Mouse (Mus musculus): Measurements from ENCODE around the gene Mpz. TPM values are rescaled to one million over a fixed set of nuclear protein-coding genes. Genes with fewer than 3 reads are reported as not detected.
"Not testable (repeated sequence)": the region's sequence is repeated elsewhere in the genome, so short reads cannot be mapped to it uniquely, and the experiment has no call there.

Mpz gene
- polyA plus RNA-seq, 1 experiment from 2014 or later, result 0.57 TPM

DNA sequence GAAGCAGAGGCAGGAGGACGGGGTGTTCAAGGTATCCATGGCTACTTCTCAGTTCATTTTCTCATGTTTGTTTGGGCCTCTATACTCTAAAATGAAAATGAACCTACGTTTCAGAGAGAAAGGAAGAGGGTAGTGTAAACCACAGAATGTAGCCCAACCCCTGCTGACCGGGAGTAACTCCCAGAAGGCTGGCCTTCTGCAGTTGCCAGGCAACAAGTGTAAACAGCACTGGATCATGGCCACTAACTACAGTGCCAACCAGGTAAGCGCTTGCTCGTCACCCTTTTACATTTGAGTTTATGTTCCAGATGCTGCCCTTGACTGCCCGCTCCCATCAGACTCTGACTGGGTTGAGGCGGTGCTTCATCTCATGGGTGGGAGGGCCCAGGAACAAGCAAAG is 27.6 kb upstream of the Mpz start:
- peaks cover 4% of the 10 kb centered on the region; the same call in 1 of the 2 replicates for H3K36me3 ChIP-seq (ENCODE audit: insufficient read depth, low read length)
- peak; percentile 67; the same call in 1 of the 2 replicates for ATAC-seq (ENCODE audit: low FRiP score, low TSS enrichment)
- H3K9ac ChIP-seq (replicated peaks; ENCODE audit: low read length), result no peak overlapping the region
- no peaks in the 10 kb centered on the region for H3K4me1 ChIP-seq (ENCODE audit: insufficient read depth, low read length)
- no peak overlapping the region for H3K4me3 ChIP-seq (ENCODE audit: low read length)
- H3K4me2 ChIP-seq (replicated peaks; ENCODE audit: low read depth, low read length), result no peak overlapping the region
- no peaks in the 10 kb centered on the region for H3K27me3 ChIP-seq (ENCODE audit: insufficient read depth, low read length)
- no peak overlapping the region for H3K27ac ChIP-seq (ENCODE audit: low read length)
- no peaks in the 10 kb centered on the region for H3K9me3 ChIP-seq (ENCODE audit: low read length)
- 30% methylated on average over 7 of the region's 7 CpGs for WGBS

GRCm38 (mm10) chr1:171124398-171124797 is 26.1 kb upstream of the Mpz start:
- Histone ChIP-seq H3K36me3 (ENCODE audit: insufficient read depth, low read length) (peaks cover 11% of the 10 kb centered on the region), H3K4me2 (replicated peaks; ENCODE audit: low read depth, low read length) (no peak overlapping the region), H3K27me3 (ENCODE audit: insufficient read depth, low read length) (no peaks in the 10 kb centered on the region), H3K4me3 (ENCODE audit: low read length) (no peak overlapping the region), H3K27ac (ENCODE audit: low read length) (no peak overlapping the region), H3K9ac (replicated peaks; ENCODE audit: low read length) (no peak overlapping the region), H3K4me1 (ENCODE audit: insufficient read depth, low read length) (no peaks in the 10 kb centered on the region), H3K9me3 (ENCODE audit: low read length) (no peaks in the 10 kb centered on the region)
- WGBS, result 92% methylated on average over 5 of the region's 5 CpGs
- no peak for ATAC-seq (ENCODE audit: low FRiP score, low TSS enrichment)

DNA sequence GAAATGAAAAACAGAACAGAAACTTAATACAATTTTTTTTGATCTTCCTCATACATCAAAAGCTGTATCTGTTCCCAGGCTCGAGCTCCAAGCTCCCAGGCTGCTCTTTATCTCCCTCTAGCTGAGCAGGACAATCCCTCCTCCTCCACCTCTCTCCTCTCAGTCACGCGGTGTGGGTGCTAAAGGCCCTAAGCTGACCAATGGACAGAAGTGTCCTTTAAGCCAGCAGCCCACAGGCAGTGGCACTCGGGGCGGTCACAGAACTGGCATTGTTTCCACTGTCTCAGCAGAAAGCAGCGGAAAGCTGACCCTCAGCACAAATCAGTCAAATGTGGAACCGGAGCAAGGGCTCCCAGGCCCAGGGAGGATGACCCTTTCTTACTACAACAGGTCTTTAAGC is 21.3 kb upstream of the Mpz start:
- Histone ChIP-seq H3K4me2 (replicated peaks; ENCODE audit: low read depth, low read length) (no peak overlapping the region), H3K27me3 (ENCODE audit: insufficient read depth, low read length) (no peaks in the 10 kb centered on the region), H3K27ac (ENCODE audit: low read length) (peak overlapping the region; percentile 7; the same call in 1 of the 2 replicates), H3K9ac (replicated peaks; ENCODE audit: low read length) (no peak overlapping the region), H3K4me1 (ENCODE audit: insufficient read depth, low read length) (no peaks in the 10 kb centered on the region), H3K9me3 (ENCODE audit: low read length) (no peaks in the 10 kb centered on the region), H3K36me3 (ENCODE audit: insufficient read depth, low read length) (peaks cover 35% of the 10 kb centered on the region), H3K4me3 (ENCODE audit: low read length) (no peak overlapping the region)
- 53% methylated on average over 7 of the region's 7 CpGs for WGBS
- ATAC-seq (ENCODE audit: low FRiP score, low TSS enrichment), result peak; percentile 74

- Histone ChIP-seq H3K27me3 (ENCODE audit: insufficient read depth, low read length) (no peaks in the 10 kb centered on the region), H3K4me1 (ENCODE audit: insufficient read depth, low read length) (no peaks in the 10 kb centered on the region), H3K4me2 (replicated peaks; ENCODE audit: low read depth, low read length) (no peak overlapping the region), H3K36me3 (ENCODE audit: insufficient read depth, low read length) (peaks cover 51% of the 10 kb centered on the region), H3K27ac (ENCODE audit: low read length) (no peak overlapping the region), H3K9ac (replicated peaks; ENCODE audit: low read length) (no peak overlapping the region), H3K4me3 (ENCODE audit: low read length) (no peak overlapping the region), H3K9me3 (ENCODE audit: low read length) (no peaks in the 10 kb centered on the region)
- 72% methylated on average over 1 of the region's 1 CpGs for WGBS
- ATAC-seq (ENCODE audit: low FRiP score, low TSS enrichment), result no peak
Observed at GRCm38 (mm10) chr1:171130971-171131370, 19.5 kb upstream of the Mpz start.

DNA sequence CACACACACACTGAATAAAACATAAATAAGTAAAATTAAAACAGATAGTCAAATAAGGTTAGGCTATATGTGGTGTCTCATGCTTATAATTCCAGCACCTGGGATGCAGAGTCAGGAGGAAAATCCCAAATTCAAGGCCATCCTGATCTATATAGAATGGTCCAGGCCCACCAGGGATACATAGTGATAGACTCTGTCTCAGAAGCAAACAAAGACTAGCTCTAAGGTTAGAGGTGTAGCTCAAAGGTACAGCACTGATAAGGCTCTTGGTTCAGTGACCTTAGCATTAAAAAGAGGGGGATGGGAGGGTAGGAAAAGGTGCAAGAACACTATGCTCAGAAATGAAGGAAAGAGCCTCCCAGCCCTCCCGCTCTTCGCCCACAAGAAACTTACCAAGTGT is 14.9 kb upstream of the Mpz start:
- ATAC-seq (ENCODE audit: low FRiP score, low TSS enrichment), result no peak
- H3K4me2 ChIP-seq (replicated peaks; ENCODE audit: low read depth, low read length), result no peak overlapping the region
- no peaks in the 10 kb centered on the region for H3K4me1 ChIP-seq (ENCODE audit: insufficient read depth, low read length)
- H3K36me3 ChIP-seq (ENCODE audit: insufficient read depth, low read length), result peaks cover 48% of the 10 kb centered on the region
- H3K4me3 ChIP-seq (ENCODE audit: low read length), result no peak overlapping the region
- H3K9me3 ChIP-seq (ENCODE audit: low read length), result no peaks in the 10 kb centered on the region
- 98% methylated on average over 2 of the region's 2 CpGs for WGBS
- H3K27me3 ChIP-seq (ENCODE audit: insufficient read depth, low read length), result no peaks in the 10 kb centered on the region
- H3K9ac ChIP-seq (replicated peaks; ENCODE audit: low read length), result no peak overlapping the region
- H3K27ac ChIP-seq (ENCODE audit: low read length), result no peak overlapping the region

- H3K27me3 ChIP-seq (ENCODE audit: insufficient read depth, low read length); H3K4me2 ChIP-seq (replicated peaks; ENCODE audit: low read depth, low read length); H3K4me3 ChIP-seq (ENCODE audit: low read length); H3K27ac ChIP-seq (ENCODE audit: low read length); H3K4me1 ChIP-seq (ENCODE audit: insufficient read depth, low read length); H3K9ac ChIP-seq (replicated peaks; ENCODE audit: low read length); ATAC-seq (ENCODE audit: low FRiP score, low TSS enrichment); H3K9me3 ChIP-seq (ENCODE audit: low read length): not testable (repeated sequence)
- H3K36me3 ChIP-seq (ENCODE audit: insufficient read depth, low read length), result peaks cover 58% of the 10 kb centered on the region
- 89% methylated on average over 8 of the region's 8 CpGs for WGBS
Observed at GRCm38 (mm10) chr1:171137486-171138155, 12.9 kb upstream of the Mpz start.

GRCm38 (mm10) chr1:171142981-171143380 is 7.5 kb upstream of the Mpz start:
- H3K27me3 ChIP-seq (ENCODE audit: insufficient read depth, low read length); ATAC-seq (ENCODE audit: low FRiP score, low TSS enrichment); H3K9ac ChIP-seq (replicated peaks; ENCODE audit: low read length); H3K9me3 ChIP-seq (ENCODE audit: low read length); H3K4me1 ChIP-seq (ENCODE audit: insufficient read depth, low read length); H3K27ac ChIP-seq (ENCODE audit: low read length); H3K4me3 ChIP-seq (ENCODE audit: low read length); H3K4me2 ChIP-seq (replicated peaks; ENCODE audit: low read depth, low read length): not testable (repeated sequence)
- peaks cover 26% of the 10 kb centered on the region for H3K36me3 ChIP-seq (ENCODE audit: insufficient read depth, low read length)
- 90% methylated on average over 9 of the region's 11 CpGs for WGBS

- peaks cover 17% of the 10 kb centered on the region for H3K4me1 ChIP-seq (ENCODE audit: insufficient read depth, low read length)
- no peaks in the 10 kb centered on the region for H3K36me3 ChIP-seq (ENCODE audit: insufficient read depth, low read length)
- peak overlapping the region; percentile 86 for H3K27ac ChIP-seq (ENCODE audit: low read length)
- ATAC-seq (ENCODE audit: low FRiP score, low TSS enrichment), result peak; percentile 40
- H3K4me2 ChIP-seq (replicated peaks; ENCODE audit: low read depth, low read length), result peak overlapping the region; percentile 91
- peak overlapping the region; percentile 94 for H3K4me3 ChIP-seq (ENCODE audit: low read length)
- no peaks in the 10 kb centered on the region for H3K9me3 ChIP-seq (ENCODE audit: low read length)
- H3K9ac ChIP-seq (replicated peaks; ENCODE audit: low read length), result peak overlapping the region; percentile 95
- H3K27me3 ChIP-seq (ENCODE audit: insufficient read depth, low read length), result 0 out of 2 replicates have a peak, but pooled peaks cover 3% of the 10 kb centered on the region
- WGBS, result 2% methylated on average over 18 of the region's 18 CpGs
Observed at GRCm38 (mm10) chr1:171150838-171151391, 404 bp downstream of the Mpz start.

GRCm38 (mm10) chr1:171151966-171152365 is 1.5 kb downstream of the Mpz start:
- Histone ChIP-seq H3K9ac (replicated peaks; ENCODE audit: low read length) (no peak overlapping the region), H3K9me3 (ENCODE audit: low read length) (no peaks in the 10 kb centered on the region), H3K4me3 (ENCODE audit: low read length) (no peak overlapping the region), H3K27ac (ENCODE audit: low read length) (no peak overlapping the region), H3K4me2 (replicated peaks; ENCODE audit: low read depth, low read length) (no peak overlapping the region), H3K27me3 (ENCODE audit: insufficient read depth, low read length) (peaks cover 5% of the 10 kb centered on the region; the same call in 1 of the 2 replicates), H3K36me3 (ENCODE audit: insufficient read depth, low read length) (no peaks in the 10 kb centered on the region), H3K4me1 (ENCODE audit: insufficient read depth, low read length) (peaks cover 17% of the 10 kb centered on the region)
- ATAC-seq (ENCODE audit: low FRiP score, low TSS enrichment), result no peak
- 74% methylated on average over 4 of the region's 4 CpGs for WGBS

GRCm38 (mm10) chr1:171156644-171157043 is 6.1 kb downstream of the Mpz start:
- Histone ChIP-seq H3K4me1 (ENCODE audit: insufficient read depth, low read length) (peaks cover 7% of the 10 kb centered on the region; the same call in 1 of the 2 replicates), H3K27me3 (ENCODE audit: insufficient read depth, low read length) (peaks cover 5% of the 10 kb centered on the region; the same call in 1 of the 2 replicates), H3K4me3 (ENCODE audit: low read length) (no peak overlapping the region), H3K9me3 (ENCODE audit: low read length) (no peaks in the 10 kb centered on the region), H3K4me2 (replicated peaks; ENCODE audit: low read depth, low read length) (no peak overlapping the region), H3K27ac (ENCODE audit: low read length) (no peak overlapping the region), H3K9ac (replicated peaks; ENCODE audit: low read length) (no peak overlapping the region), H3K36me3 (ENCODE audit: insufficient read depth, low read length) (no peaks in the 10 kb centered on the region)
- WGBS, result 81% methylated on average over 3 of the region's 3 CpGs
- ATAC-seq (ENCODE audit: low FRiP score, low TSS enrichment), result no peak

All from kidney, embryonic 16.5 days (tissue).